Mouse (Mus musculus) liver (tissue): ENCODE measurements at regions not wholly inside any gene's neighbourhood (a gene's known extent, or its start where the extent isn't known, plus 50 kb on each side); places are given as distances from the start of the nearest gene placed in this dataset.

Experiments used
- DNase-seq: peaks from one replicate; pipeline ENCODE4 v3.0.0-alpha.2; 2020; ENCODE audit warnings: mixed read lengths

GRCm38 (mm10) chr2:61346012-61346760 lies 232.2 kb upstream of the Tank start:
- no peak for DNase-seq

GRCm38 (mm10) chr2:61345311-61345710 lies 233.1 kb upstream of the Tank start:
- DNase-seq, result no peak

GRCm38 (mm10) chr2:61344556-61345131 lies 233.7 kb upstream of the Tank start:
- no peak for DNase-seq

GRCm38 (mm10) chr2:61341254-61341653 lies 237.1 kb upstream of the Tank start:
- no peak for DNase-seq

- DNase-seq, result peak; percentile 9
Measured at GRCm38 (mm10) chr2:61319226-61319625, 259.2 kb upstream of the Tank start.

- no peak for DNase-seq
Measured at GRCm38 (mm10) chr2:61310405-61310804, 268.0 kb upstream of the Tank start.

- DNase-seq, result no peak
Measured at GRCm38 (mm10) chr2:61309219-61309618, 269.2 kb upstream of the Tank start.

GRCm38 (mm10) chr2:61297135-61297534 lies 281.2 kb upstream of the Tank start:
- no peak for DNase-seq

- no peak for DNase-seq
Measured at GRCm38 (mm10) chr2:61296606-61297005, 281.8 kb upstream of the Tank start.

GRCm38 (mm10) chr2:61295261-61295964 lies 283.0 kb upstream of the Tank start:
- no peak for DNase-seq

GRCm38 (mm10) chr2:61288246-61288645 lies 290.1 kb upstream of the Tank start:
- DNase-seq, result no peak

- DNase-seq, result no peak
Measured at GRCm38 (mm10) chr2:61284706-61285105, 293.7 kb upstream of the Tank start.

- no peak for DNase-seq
Measured at GRCm38 (mm10) chr2:61283829-61284601, 294.4 kb upstream of the Tank start.

- DNase-seq, result no peak
Measured at GRCm38 (mm10) chr2:61272721-61273120, 305.7 kb upstream of the Tank start.

- no peak for DNase-seq
Measured at GRCm38 (mm10) chr2:61267706-61268105, 304.7 kb upstream of the Rbms1 start.

- no peak for DNase-seq
Measured at GRCm38 (mm10) chr2:61250068-61250800, 287.2 kb upstream of the Rbms1 start.

- no peak for DNase-seq
Measured at GRCm38 (mm10) chr2:61247956-61248355, 285.0 kb upstream of the Rbms1 start.

- DNase-seq, result no peak
Measured at GRCm38 (mm10) chr2:61247336-61247735, 284.3 kb upstream of the Rbms1 start.

GRCm38 (mm10) chr2:61246691-61247258 lies 283.8 kb upstream of the Rbms1 start:
- DNase-seq, result no peak

GRCm38 (mm10) chr2:61245526-61245925 lies 282.5 kb upstream of the Rbms1 start:
- no peak for DNase-seq

- no peak for DNase-seq
Measured at GRCm38 (mm10) chr2:61221676-61222075, 258.7 kb upstream of the Rbms1 start.

GRCm38 (mm10) chr2:61221157-61221556 lies 258.2 kb upstream of the Rbms1 start:
- no peak for DNase-seq
